Mouse (Mus musculus) MEL (cell line): ENCODE results near the gene Ttc25. TPM values are rescaled to one million over a fixed set of nuclear protein-coding genes. Genes with fewer than 3 reads are reported as not detected.

Experiments
- DNase-seq: peaks from one replicate; pipeline ENCODE4 v3.0.0; 2011; ENCODE audit warnings: low read depth, low spot score
- H3K27ac ChIP-seq: 2 replicates; pipeline ENCODE4 v1.5.1; 2012; ENCODE audit warnings: low read depth, mild to moderate bottlenecking, control low read depth, low read length, moderate library complexity; ENCODE audit not compliant: control insufficient read depth
- H3K27me3 ChIP-seq, 2 experiments: fragments of 150-350 bp in 1 of 2; sonication (generic) in 1 of 2; 2 replicates each; pipeline ENCODE4 v1.6.1; 2012; ENCODE audit warnings: low read length in 2 of 2, mild to moderate bottlenecking in 2 of 2, improper control_type of control experiment in 1 of 2, moderate library complexity in 1 of 2; ENCODE audit not compliant: insufficient read depth in 2 of 2, control insufficient read depth in 1 of 2
- H3K36me3 ChIP-seq, 2 experiments: 2 replicates each; pipeline ENCODE4 v1.6.1; 2012 to 2014; ENCODE audit warnings: low read length in 2 of 2, improper control_type of control experiment in 1 of 2, inconsistent platforms in 1 of 2, mild to moderate bottlenecking in 1 of 2; ENCODE audit not compliant: insufficient read depth in 2 of 2, control insufficient read depth in 1 of 2
- H3K4me1 ChIP-seq, 2 experiments: fragments of 150-350 bp in 1 of 2; sonication (generic) in 1 of 2; 2 replicates each; pipeline ENCODE4 v1.6.1; 2012; ENCODE audit warnings: low read length in 2 of 2, improper control_type of control experiment in 1 of 2, mild to moderate bottlenecking in 1 of 2; ENCODE audit not compliant: insufficient read depth in 2 of 2, control insufficient read depth in 1 of 2
- H3K4me3 ChIP-seq, 2 experiments: fragments of 150-350 bp in 1 of 2; sonication (generic) in 1 of 2; 2 replicates each; pipeline ENCODE4 v1.5.1; 2012; ENCODE audit warnings: low read depth in 2 of 2, low read length in 2 of 2, mild to moderate bottlenecking in 2 of 2, moderate library complexity in 2 of 2, control low read depth in 1 of 2, improper control_type of control experiment in 1 of 2; ENCODE audit not compliant: control insufficient read depth in 1 of 2, insufficient read depth in 1 of 2
- H3K79me2 ChIP-seq: 2 replicates; pipeline ENCODE4 v1.6.1; 2012; ENCODE audit warnings: mild to moderate bottlenecking, low read length, moderate library complexity; ENCODE audit not compliant: control insufficient read depth, poor library complexity, insufficient read depth
- H3K9ac ChIP-seq: 2 replicates; pipeline ENCODE4 v1.6.1; 2012; ENCODE audit warnings: low read depth, mild to moderate bottlenecking, control low read depth, low read length, moderate library complexity; ENCODE audit not compliant: control insufficient read depth, poor library complexity, severe bottlenecking
- H3K9me3 ChIP-seq: fragments of 150-350 bp; sonication (generic); replicated peaks from 2 replicates; pipeline ENCODE4 v1.6.1; 2012; ENCODE audit warnings: mild to moderate bottlenecking, low read length, improper control_type of control experiment, moderate library complexity; ENCODE audit not compliant: insufficient read depth
- CHD1 ChIP-seq: IDR thresholded peaks from 2 replicates; pipeline ENCODE4 v1.6.1; 2012; ENCODE audit warnings: low read depth, mild to moderate bottlenecking, inconsistent platforms, low read length, improper control_type of control experiment
- E2F4 ChIP-seq: IDR thresholded peaks from 2 replicates; pipeline ENCODE4 v1.6.1; 2011; ENCODE audit warnings: low read depth, low read length, improper control_type of control experiment, borderline replicate concordance
- GATA1 ChIP-seq: IDR thresholded peaks from 2 replicates; pipeline ENCODE4 v1.6.1; 2011; ENCODE audit warnings: low read depth, low read length, improper control_type of control experiment
- KAT2A ChIP-seq: conservative IDR thresholded peaks from 2 replicates; pipeline ENCODE4 v1.6.1; 2012; ENCODE audit warnings: low read depth, low read length, improper control_type of control experiment, inconsistent platforms
- MEF2A ChIP-seq: IDR thresholded peaks from 2 replicates; pipeline ENCODE4 v1.6.1; 2014; ENCODE audit warnings: low read depth, mild to moderate bottlenecking, inconsistent platforms, low read length, improper control_type of control experiment; ENCODE audit not compliant: poor library complexity, insufficient replicate concordance, severe bottlenecking; ENCODE audit errors: extremely low read depth
- MXI1 ChIP-seq: IDR thresholded peaks from 2 replicates; pipeline ENCODE4 v1.6.1; 2011; ENCODE audit warnings: mild to moderate bottlenecking, low read depth, low read length, improper control_type of control experiment
- MYB ChIP-seq: IDR thresholded peaks from 2 replicates; pipeline ENCODE4 v1.6.1; 2011; ENCODE audit warnings: mild to moderate bottlenecking, low read depth, low read length, improper control_type of control experiment
- MYC ChIP-seq: IDR thresholded peaks from 2 replicates; pipeline ENCODE4 v1.6.1; 2011; ENCODE audit warnings: low read depth, mild to moderate bottlenecking, low read length, improper control_type of control experiment, moderate library complexity
- NELFE ChIP-seq: IDR thresholded peaks from 2 replicates; pipeline ENCODE4 v1.6.1; 2011; ENCODE audit warnings: low read depth, low read length, improper control_type of control experiment
- POLR2A ChIP-seq, 2 experiments: IDR thresholded peaks; 2 replicates each; pipeline ENCODE4 v1.6.1; 2011 to 2012; ENCODE audit warnings: low read length in 2 of 2, mild to moderate bottlenecking in 2 of 2, control low read depth in 1 of 2, improper control_type of control experiment in 1 of 2, low read depth in 1 of 2, moderate library complexity in 1 of 2; ENCODE audit not compliant: control insufficient read depth in 1 of 2, insufficient read depth in 1 of 2, poor library complexity in 1 of 2
- POLR2AphosphoS2 ChIP-seq: IDR thresholded peaks from 2 replicates; pipeline ENCODE4 v1.6.1; 2011; ENCODE audit warnings: low read length, improper control_type of control experiment
- POLR2AphosphoS5 ChIP-seq: IDR thresholded peaks from 2 replicates; pipeline ENCODE4 v1.6.1; 2012; ENCODE audit warnings: low read depth, borderline replicate concordance, mild to moderate bottlenecking, inconsistent platforms, low read length, moderate library complexity, mixed read lengths
- RCOR1 ChIP-seq: IDR thresholded peaks from 2 replicates; pipeline ENCODE4 v1.6.1; 2012; ENCODE audit warnings: low read depth, mild to moderate bottlenecking, inconsistent platforms, low read length, improper control_type of control experiment
- USF2 ChIP-seq, 2 experiments: IDR thresholded peaks; 2 replicates each; pipeline ENCODE4 v1.6.1; 2011 to 2012; ENCODE audit warnings: improper control_type of control experiment in 2 of 2, low read length in 2 of 2, borderline replicate concordance in 1 of 2, inconsistent platforms in 1 of 2, low read depth in 1 of 2, mild to moderate bottlenecking in 1 of 2; ENCODE audit not compliant: insufficient read depth in 1 of 2
- polyA plus RNA-seq, 2 experiments: library from polyadenylated mRNA; stranded (reverse) in 1 of 2; unstranded in 1 of 2; fragments of >175 nt in 1 of 2; fragments of >200 nt in 1 of 2; gene quantifications; 2 replicates each; pipeline versions ENCODE4 v1.2.1 to v1.2.4; 2012; ENCODE audit warnings: low replicate concordance in 2 of 2, low read depth in 1 of 2; ENCODE audit not compliant: insufficient read length in 2 of 2, insufficient read depth in 1 of 2, missing spikeins in 1 of 2
- total RNA-seq: library from RNA; depleted of rRNA; stranded (reverse); fragments of 300-350 nt; gene quantifications from 2 replicates; pipeline ENCODE4 v1.2.3, GENCODE M21; 2012

Gene Ttc25
- total and polyA plus RNA-seq, 3 experiments, result 0.46 to 0.92 TPM; not detected in 1

DNA sequence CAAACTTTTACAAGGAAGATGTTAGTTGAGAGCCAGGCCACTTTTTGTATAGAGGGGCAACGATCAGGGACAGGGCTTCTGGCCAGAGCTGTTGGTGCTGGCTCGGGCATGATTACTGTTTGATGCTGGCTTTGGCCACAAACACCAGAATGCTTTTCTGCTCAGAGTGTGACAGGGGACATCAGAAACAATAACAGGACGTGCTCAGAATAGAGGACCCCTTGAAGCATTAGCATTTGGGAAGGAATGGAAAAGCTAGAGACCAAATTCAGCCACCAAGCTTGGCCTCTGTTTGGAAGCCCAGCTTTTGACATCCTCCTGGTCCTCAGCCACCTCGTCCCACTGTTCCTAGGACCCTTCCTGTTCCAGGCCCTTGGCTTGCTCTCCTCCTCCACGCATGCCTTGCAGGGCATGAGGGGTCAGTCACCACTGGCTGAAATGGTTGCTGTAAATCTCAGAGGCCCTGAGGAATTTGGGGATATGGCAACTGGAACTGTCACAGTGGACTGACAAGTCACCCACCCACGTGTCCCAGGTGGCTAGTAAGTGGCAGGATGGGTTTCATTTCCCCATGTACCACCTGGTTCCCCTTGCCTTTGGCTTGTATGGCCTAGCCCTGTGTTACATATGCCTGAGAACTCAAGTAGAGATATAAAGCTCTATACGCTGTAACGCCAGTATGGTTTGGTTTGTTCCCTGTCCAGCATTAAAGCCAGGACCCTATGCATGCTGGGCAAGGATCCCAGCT lies 32.6 kb downstream of the Ttc25 start:
- Histone ChIP-seq H3K36me3 (peaks cover 5 to 17% of the 10 kb centered on the region in 2 experiments), H3K9me3 (no peaks in the 10 kb centered on the region), H3K4me1 (peaks cover 9 to 18% of the 10 kb centered on the region in 2 experiments), H3K27ac (no peak overlapping the region), H3K79me2 (no peaks in the 10 kb centered on the region; the same call in 1 of the 2 replicates), H3K27me3 (no peaks in the 10 kb centered on the region), H3K9ac (no peak overlapping the region), H3K4me3 (no peak overlapping the region)
- TF ChIP-seq POLR2AphosphoS2 (0 out of 2 replicates have a peak, but pooled peaks have one; percentile 15), USF2 (IDR thresholded peaks at IDR 0.05; ENCODE audit: borderline replicate concordance in 1 of 2, insufficient read depth in 1 of 2, low read depth in 1 of 2, low read length in 2 of 2) (no peak), MYC (no peak)
- no peak for DNase-seq

DNA sequence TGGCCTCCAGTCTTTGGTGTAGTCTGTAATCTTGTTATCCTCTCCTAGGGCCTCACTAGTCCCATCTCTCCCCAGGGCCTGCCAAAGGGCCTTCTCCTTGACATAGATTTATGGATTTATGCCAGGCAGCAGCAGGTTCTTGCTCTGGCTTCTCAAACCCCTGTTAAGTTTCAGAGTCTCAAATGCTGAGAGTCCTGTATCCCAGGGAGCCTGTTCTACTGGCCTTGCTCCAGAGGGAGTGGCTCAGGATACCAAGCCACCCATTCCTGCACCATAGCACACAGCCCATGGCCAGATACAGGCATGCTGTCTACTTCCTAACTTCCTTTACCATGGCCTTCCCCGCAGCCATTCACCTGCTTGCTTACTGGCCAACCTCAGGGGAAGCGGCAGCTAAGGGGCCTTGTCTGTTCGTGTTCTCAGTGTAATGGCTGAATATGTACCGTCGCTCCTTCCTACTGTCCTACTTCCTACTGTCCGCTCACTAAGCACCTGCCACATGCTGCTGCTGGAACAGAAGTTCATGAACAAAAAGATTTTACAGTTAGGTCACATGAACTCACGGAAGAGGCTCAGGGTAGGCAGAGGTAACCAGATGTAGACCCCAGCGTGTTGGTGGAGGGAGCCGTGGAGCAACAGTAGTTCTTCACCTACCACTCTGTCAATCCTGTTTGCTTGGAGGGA lies 33.9 kb downstream of the Ttc25 start:
- Histone ChIP-seq H3K27ac (no peak overlapping the region), H3K4me1 (peaks cover 9 to 14% of the 10 kb centered on the region in 2 experiments), H3K4me3 (no peak overlapping the region), H3K9ac (no peak overlapping the region), H3K9me3 (no peaks in the 10 kb centered on the region), H3K36me3 (peaks cover 10 to 15% of the 10 kb centered on the region in 2 experiments), H3K79me2 (no peaks in the 10 kb centered on the region; the same call in 1 of the 2 replicates), H3K27me3 (no peaks in the 10 kb centered on the region)
- DNase-seq, result no peak
- TF ChIP-seq POLR2AphosphoS5 (no peak), POLR2A (IDR thresholded peaks at IDR 0.05; ENCODE audit: control insufficient read depth in 1 of 2, insufficient read depth in 1 of 2, low read depth in 1 of 2, low read length in 2 of 2, poor library complexity in 1 of 2) (no peak), GATA1 (no peak), MEF2A (no peak), E2F4 (no peak), NELFE (no peak), CHD1 (no peak), RCOR1 (no peak), MXI1 (no peak), KAT2A (no peak), MYB (no peak)
